Mouse (Mus musculus): ENCODE measurements around the gene Ntn4.

Gene Ntn4

GRCm38 (mm10) chr10:93641821-93642746, 1.6 kb downstream of the Ntn4 start:
- DNase-seq (ENCODE audit: low read depth, low spot score), result peak; percentile 56

GRCm38 (mm10) chr10:93642897-93643296, 2.4 kb downstream of the Ntn4 start:
- no peak for DNase-seq (ENCODE audit: low read depth, low spot score)

GRCm38 (mm10) chr10:93644451-93644941, 4.0 kb downstream of the Ntn4 start:
- DNase-seq (ENCODE audit: low read depth, low spot score), result no peak

GRCm38 (mm10) chr10:93647655-93648561, 7.4 kb downstream of the Ntn4 start:
- DNase-seq (ENCODE audit: low read depth, low spot score), result no peak

GRCm38 (mm10) chr10:93648598-93649102, 8.2 kb downstream of the Ntn4 start:
- DNase-seq (ENCODE audit: low read depth, low spot score), result no peak

- DNase-seq (ENCODE audit: low read depth, low spot score), result no peak
These were observed 8.6 kb downstream of the Ntn4 start for GRCm38 (mm10) chr10:93649127-93649526.

GRCm38 (mm10) chr10:93649600-93649999, 9.1 kb downstream of the Ntn4 start:
- DNase-seq (ENCODE audit: low read depth, low spot score), result no peak

GRCm38 (mm10) chr10:93653322-93653721, 12.8 kb downstream of the Ntn4 start:
- DNase-seq (ENCODE audit: low read depth, low spot score), result no peak

- no peak for DNase-seq (ENCODE audit: low read depth, low spot score)
These were observed 14.9 kb downstream of the Ntn4 start for GRCm38 (mm10) chr10:93655428-93655827.

- DNase-seq (ENCODE audit: low read depth, low spot score), result no peak
These were observed 19.3 kb downstream of the Ntn4 start for GRCm38 (mm10) chr10:93659792-93660191.

GRCm38 (mm10) chr10:93661348-93661991, 21.0 kb downstream of the Ntn4 start:
- DNase-seq (ENCODE audit: low read depth, low spot score), result no peak

- DNase-seq (ENCODE audit: low read depth, low spot score), result no peak
These were observed 21.5 kb downstream of the Ntn4 start for GRCm38 (mm10) chr10:93662018-93662417.

GRCm38 (mm10) chr10:93666222-93666621, 25.7 kb downstream of the Ntn4 start:
- DNase-seq (ENCODE audit: low read depth, low spot score), result no peak

GRCm38 (mm10) chr10:93666996-93667395, 26.5 kb downstream of the Ntn4 start:
- no peak for DNase-seq (ENCODE audit: low read depth, low spot score)

- no peak for DNase-seq (ENCODE audit: low read depth, low spot score)
These were observed 32.4 kb downstream of the Ntn4 start for GRCm38 (mm10) chr10:93672646-93673479.

- DNase-seq (ENCODE audit: low read depth, low spot score), result no peak
These were observed 38.9 kb downstream of the Ntn4 start for GRCm38 (mm10) chr10:93679191-93680007.

GRCm38 (mm10) chr10:93680680-93681377, 40.3 kb downstream of the Ntn4 start:
- DNase-seq (ENCODE audit: low read depth, low spot score), result no peak

GRCm38 (mm10) chr10:93682185-93682747, 41.8 kb downstream of the Ntn4 start:
- no peak for DNase-seq (ENCODE audit: low read depth, low spot score)

- no peak for DNase-seq (ENCODE audit: low read depth, low spot score)
These were observed 42.7 kb downstream of the Ntn4 start for GRCm38 (mm10) chr10:93683185-93683584.
